Mouse (Mus musculus) ES-E14 (cell line): ENCODE data around the gene Elp5.
A peak's percentile ranks its signal among the peaks of the same experiment; 100 is the strongest.

ENCODE experiments used
- CHD2 ChIP-seq: IDR thresholded peaks from 2 replicates; pipeline ENCODE4 v1.6.1; 2014; ENCODE audit warnings: mild to moderate bottlenecking, low read depth, low read length, inconsistent platforms
- HCFC1 ChIP-seq: IDR thresholded peaks from 2 replicates; pipeline ENCODE4 v1.6.1; 2012; ENCODE audit warnings: low read length, inconsistent platforms, borderline replicate concordance; ENCODE audit not compliant: insufficient read depth
- MAFK ChIP-seq: IDR thresholded peaks from 2 replicates; pipeline ENCODE4 v1.6.1; 2014; ENCODE audit warnings: mild to moderate bottlenecking, low read depth, low read length, inconsistent platforms; ENCODE audit not compliant: insufficient read depth
- ZC3H11A ChIP-seq: IDR thresholded peaks from 2 replicates; pipeline ENCODE4 v1.6.1; 2012; ENCODE audit warnings: low read depth, mild to moderate bottlenecking, inconsistent platforms, low read length, borderline replicate concordance
- ZNF384 ChIP-seq: IDR thresholded peaks from 2 replicates; pipeline ENCODE4 v1.6.1; 2012; ENCODE audit warnings: low read depth, low read length, inconsistent platforms

- peak; percentile 53; the same call in 1 of the 2 replicates for TF ChIP-seq ZNF384
- TF ChIP-seq ZC3H11A, result no peak
- no peak for TF ChIP-seq HCFC1
- TF ChIP-seq MAFK, result no peak
- TF ChIP-seq CHD2, result no peak
Observed at GRCm38 (mm10) chr11:69970775-69971174, 11.5 kb downstream of the Elp5 start.
